Mouse (Mus musculus) stomach, embryonic 16.5 days (tissue): ENCODE data around the gene Piezo1. TPM values are rescaled to one million over a fixed set of nuclear protein-coding genes. Genes with fewer than 3 reads are reported as not detected.

Source experiments
- ATAC-seq: fragments of 200-750 bp; cut with Nextera tagmentation; 2 replicates; pipeline ENCODE4 v1.8.0; 2017; ENCODE audit warnings: moderate number of reproducible peaks, moderate TSS enrichment; ENCODE audit not compliant: insufficient read depth, low FRiP score
- H3K27ac ChIP-seq: fragments of 300-500 bp; sonication (generic); 2 replicates; pipeline ENCODE4 v1.5.1; 2014; ENCODE audit warnings: low read length
- H3K27me3 ChIP-seq: fragments of 300-500 bp; sonication (generic); 2 replicates; pipeline ENCODE4 v1.6.1; 2014; ENCODE audit warnings: low read length, control low read depth, mixed read lengths; ENCODE audit not compliant: control insufficient read depth, insufficient read depth
- H3K36me3 ChIP-seq: fragments of 300-500 bp; sonication (generic); 2 replicates; pipeline ENCODE4 v1.6.1; 2014; ENCODE audit warnings: low read length; ENCODE audit not compliant: control insufficient read depth, insufficient read depth
- H3K4me1 ChIP-seq: fragments of 300-500 bp; sonication (generic); 2 replicates; pipeline ENCODE4 v1.6.1; 2014; ENCODE audit warnings: low read length, control low read depth, mixed read lengths; ENCODE audit not compliant: control insufficient read depth, insufficient read depth
- H3K4me2 ChIP-seq: fragments of 300-500 bp; sonication (generic); 2 replicates; pipeline ENCODE4 v1.6.1; 2014; ENCODE audit warnings: low read depth, low read length, mixed read lengths
- H3K4me3 ChIP-seq: fragments of 300-500 bp; sonication (generic); replicated peaks from 2 replicates; pipeline ENCODE4 v1.5.1; 2014; ENCODE audit warnings: mild to moderate bottlenecking, low read length
- H3K9ac ChIP-seq: fragments of 300-500 bp; sonication (generic); 2 replicates; pipeline ENCODE4 v1.6.1; 2014; ENCODE audit warnings: low read length
- H3K9me3 ChIP-seq: fragments of 300-500 bp; sonication (generic); replicated peaks from 2 replicates; pipeline ENCODE4 v1.6.1; 2016; ENCODE audit warnings: low read length, control low read depth; ENCODE audit not compliant: control insufficient read depth
- WGBS: fragments of 180-500 bp; shearing (Covaris S2); extraction: QIAGEN DNeasy Blood & Tissue Kit; methylation state at CpG from one replicate; pipeline ENCODE4 v1.1.7; 2014; 5-methylcytosine and 5-hydroxymethylcytosine counted together
- polyA plus RNA-seq: library from polyadenylated mRNA; unstranded; fragments of >200 nt; fragmentation: Nextera tagmentation; extraction: Ambion mirVana; gene quantifications from 2 replicates; pipeline ENCODE4 v1.2.1, GENCODE M21; 2015

Piezo1 gene
- polyA plus RNA-seq, 1 experiment from 2014 or later, result 13.5 TPM

- no peak for ATAC-seq
- no peaks in the 10 kb centered on the region for H3K27me3 ChIP-seq
- H3K36me3 ChIP-seq, result no peaks in the 10 kb centered on the region
- H3K4me3 ChIP-seq, result no peak overlapping the region; the same call in none of the 2 replicates
- no peaks in the 10 kb centered on the region for H3K9me3 ChIP-seq
- peak overlapping the region; percentile 84 for H3K27ac ChIP-seq
- H3K4me2 ChIP-seq, result peak overlapping the region; percentile 34
- peaks cover 43% of the 10 kb centered on the region for H3K4me1 ChIP-seq
- peak overlapping the region; percentile 48 for H3K9ac ChIP-seq
- 26% methylated on average over 23 of the region's 23 CpGs for WGBS
These were observed 27.3 kb downstream of the Piezo1 start for GRCm38 (mm10) chr8:122523652-122524360.

GRCm38 (mm10) chr8:122522796-122523651, 28.1 kb downstream of the Piezo1 start:
- H3K36me3 ChIP-seq, result no peaks in the 10 kb centered on the region
- H3K27ac ChIP-seq, result peak overlapping the region; percentile 84
- peak overlapping the region; percentile 34 for H3K4me2 ChIP-seq
- H3K4me3 ChIP-seq, result no peak overlapping the region; the same call in 1 of the 2 replicates
- 41% methylated on average over 14 of the region's 14 CpGs for WGBS
- H3K9me3 ChIP-seq, result no peaks in the 10 kb centered on the region
- no peaks in the 10 kb centered on the region for H3K27me3 ChIP-seq
- ATAC-seq, result peak; percentile 41
- H3K4me1 ChIP-seq, result peaks cover 51% of the 10 kb centered on the region
- H3K9ac ChIP-seq, result peak overlapping the region; percentile 48

DNA sequence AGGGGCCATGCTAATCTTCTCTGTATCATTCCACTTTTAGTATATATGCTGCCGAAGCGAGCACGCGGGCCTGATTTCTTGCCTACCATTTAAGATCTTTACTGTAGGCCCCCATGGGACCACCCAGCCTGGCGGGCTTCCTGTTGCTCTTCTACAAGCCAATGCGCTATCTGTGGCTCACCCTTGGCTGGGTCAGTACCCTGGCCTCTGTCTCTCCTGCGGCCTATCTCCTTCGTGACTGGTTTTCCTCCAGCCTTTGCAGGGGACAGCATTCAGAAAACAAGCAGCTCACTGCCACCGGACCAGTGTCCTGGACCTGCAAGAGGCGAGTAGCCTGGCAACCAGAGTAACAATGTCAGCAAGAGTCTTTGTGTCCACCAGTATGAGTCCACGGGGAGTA, 30.5 kb downstream of the Piezo1 start:
- no peak for ATAC-seq
- no peak overlapping the region for H3K4me3 ChIP-seq
- H3K9me3 ChIP-seq, result no peaks in the 10 kb centered on the region
- H3K36me3 ChIP-seq, result no peaks in the 10 kb centered on the region
- H3K27me3 ChIP-seq, result no peaks in the 10 kb centered on the region
- H3K4me1 ChIP-seq, result peaks cover 56% of the 10 kb centered on the region
- H3K4me2 ChIP-seq, result no peak overlapping the region
- H3K9ac ChIP-seq, result no peak overlapping the region
- H3K27ac ChIP-seq, result peak overlapping the region; percentile 44
- WGBS, result 77% methylated on average over 11 of the region's 11 CpGs

- peak overlapping the region; percentile 47 for H3K9ac ChIP-seq
- no peaks in the 10 kb centered on the region for H3K36me3 ChIP-seq
- 16% methylated on average over 6 of the region's 6 CpGs for WGBS
- H3K4me2 ChIP-seq, result peak overlapping the region; percentile 12; the same call in 1 of the 2 replicates
- H3K27me3 ChIP-seq, result no peaks in the 10 kb centered on the region
- ATAC-seq, result peak; percentile 66
- peak overlapping the region; percentile 92 for H3K27ac ChIP-seq
- H3K4me1 ChIP-seq, result peaks cover 32% of the 10 kb centered on the region
- H3K9me3 ChIP-seq, result no peaks in the 10 kb centered on the region
- no peak overlapping the region for H3K4me3 ChIP-seq
These were observed 33.5 kb downstream of the Piezo1 start for GRCm38 (mm10) chr8:122517541-122518190.

DNA sequence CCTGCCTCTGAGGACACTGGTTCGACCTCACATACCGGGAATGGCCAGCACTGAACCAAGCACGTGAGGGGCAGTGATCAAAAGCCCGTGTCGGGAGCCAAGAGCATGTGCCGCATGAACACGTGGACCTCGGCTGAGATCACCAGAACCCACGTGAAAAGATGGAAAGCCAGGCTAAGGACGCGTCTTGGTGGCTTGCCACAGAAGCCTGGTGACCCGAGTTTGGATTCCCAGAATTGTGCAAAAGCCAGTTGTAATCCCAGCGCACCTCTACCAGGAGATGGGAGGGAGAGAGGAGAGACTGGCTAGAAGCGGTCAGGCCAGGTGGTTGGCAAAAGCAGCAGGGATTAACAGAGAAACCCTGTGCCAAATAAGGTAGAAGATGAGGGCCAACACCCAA, 35.4 kb downstream of the Piezo1 start:
- no peak overlapping the region for H3K9ac ChIP-seq
- H3K36me3 ChIP-seq, result no peaks in the 10 kb centered on the region
- H3K4me3 ChIP-seq, result no peak overlapping the region
- no peak overlapping the region for H3K4me2 ChIP-seq
- 90% methylated on average over 14 of the region's 14 CpGs for WGBS
- no peaks in the 10 kb centered on the region for H3K9me3 ChIP-seq
- no peak overlapping the region; the same call in 1 of the 2 replicates for H3K27ac ChIP-seq
- ATAC-seq, result no peak
- no peaks in the 10 kb centered on the region for H3K27me3 ChIP-seq
- peaks cover 49% of the 10 kb centered on the region for H3K4me1 ChIP-seq

GRCm38 (mm10) chr8:122512392-122512791, 38.7 kb downstream of the Piezo1 start:
- H3K27ac ChIP-seq, result peak overlapping the region; percentile 70
- WGBS, result 60% methylated on average over 7 of the region's 7 CpGs
- no peaks in the 10 kb centered on the region for H3K36me3 ChIP-seq
- H3K9me3 ChIP-seq, result no peaks in the 10 kb centered on the region
- H3K9ac ChIP-seq, result peak overlapping the region; percentile 48
- H3K4me3 ChIP-seq, result no peak overlapping the region
- no peak for ATAC-seq
- H3K4me2 ChIP-seq, result no peak overlapping the region
- peaks cover 35% of the 10 kb centered on the region for H3K4me1 ChIP-seq
- H3K27me3 ChIP-seq, result no peaks in the 10 kb centered on the region

DNA sequence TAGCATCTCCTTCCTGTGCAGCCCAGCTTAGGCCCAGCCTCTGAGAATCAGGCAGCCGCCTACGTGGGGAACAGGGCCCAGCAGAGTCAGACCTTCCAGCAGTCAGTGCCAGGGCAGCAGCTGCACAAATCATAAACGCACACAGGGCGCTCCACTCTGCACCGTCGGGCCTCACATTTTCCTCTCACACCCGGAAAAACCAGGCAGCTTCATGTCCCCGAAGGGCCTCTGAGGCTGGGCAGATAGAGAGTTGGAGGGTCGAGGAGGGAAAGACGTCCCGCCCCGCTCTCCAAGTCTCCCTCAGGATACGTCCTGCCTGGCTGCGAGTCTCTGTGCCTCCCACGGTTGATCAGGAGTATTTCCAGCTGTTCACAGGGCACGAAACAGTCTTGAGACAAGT, 39.6 kb downstream of the Piezo1 start:
- no peaks in the 10 kb centered on the region for H3K9me3 ChIP-seq
- peak; percentile 69 for ATAC-seq
- H3K9ac ChIP-seq, result peak overlapping the region; percentile 48; the same call in 1 of the 2 replicates
- no peak overlapping the region for H3K4me3 ChIP-seq
- H3K27me3 ChIP-seq, result no peaks in the 10 kb centered on the region
- peak overlapping the region; percentile 70 for H3K27ac ChIP-seq
- 33% methylated on average over 16 of the region's 16 CpGs for WGBS
- no peaks in the 10 kb centered on the region for H3K36me3 ChIP-seq
- no peak overlapping the region for H3K4me2 ChIP-seq
- peaks cover 28% of the 10 kb centered on the region for H3K4me1 ChIP-seq

- Histone ChIP-seq H3K27me3 (no peaks in the 10 kb centered on the region), H3K27ac (no peak overlapping the region), H3K9me3 (no peaks in the 10 kb centered on the region), H3K4me3 (no peak overlapping the region), H3K36me3 (peaks cover 11% of the 10 kb centered on the region), H3K4me1 (no peaks in the 10 kb centered on the region), H3K4me2 (no peak overlapping the region), H3K9ac (no peak overlapping the region)
- WGBS, result 30% methylated on average over 10 of the region's 10 CpGs
- ATAC-seq, result peak; percentile 49; the same call in 1 of the 2 replicates
These were observed 50.3 kb downstream of the Piezo1 start for GRCm38 (mm10) chr8:122500856-122501255.
